25 mouse cellular contexts compared by ENCODE assay signal in genomic region chr11:108593207-108593958, GRCm38 (mm10).
"Had no signal": no experiment of that assay in that cellular context is flagged by ENCODE, and none has a peak within 500 bp of the region (broad histone marks: within the 10 kb centered on the region; RNA-seq: fewer than 3 reads in every experiment).

No protein-coding gene starts in this region.

- H3K4me1 ChIP-seq: heart, embryonic 10.5 days; heart, embryonic 12.5 days; hindbrain, embryonic 12.5 days; intestine, embryonic 15.5 days; limb, embryonic 12.5 days; liver, embryonic 13.5 days had no signal

- H3K36me3 ChIP-seq: heart, embryonic 10.5 days; heart, embryonic 12.5 days; hindbrain, embryonic 10.5 days; hindbrain, embryonic 12.5 days; intestine, embryonic 15.5 days; limb, embryonic 10.5 days; limb, embryonic 12.5 days; liver, embryonic 13.5 days had no signal

- H3K27me3 ChIP-seq: heart, embryonic 12.5 days; hindbrain, embryonic 12.5 days; intestine, embryonic 15.5 days; limb, embryonic 12.5 days; liver, embryonic 13.5 days had no signal

- ATAC-seq: hindbrain, embryonic 16.5 days; inflammation-experienced regulatory T-cells, adult 6 months; intestine, embryonic 15.5 days; intestine, postnatal 0 days had no signal

- H3K4me3 ChIP-seq: gastrocnemius, adult 2 months; heart, embryonic 10.5 days; heart, embryonic 12.5 days; hindbrain, embryonic 10.5 days; hindbrain, embryonic 12.5 days; intestine, embryonic 15.5 days; layer of hippocampus, adult 2 months; left cerebral cortex, adult 2 months; limb, embryonic 10.5 days; limb, embryonic 12.5 days; liver, embryonic 13.5 days had no signal

- H3K9ac ChIP-seq: heart, embryonic 12.5 days; hindbrain, embryonic 12.5 days; hindbrain, embryonic 14.5 days; intestine, embryonic 15.5 days; limb, embryonic 12.5 days; liver, embryonic 13.5 days had no signal

- H3K4me2 ChIP-seq: heart, embryonic 12.5 days; hindbrain, embryonic 12.5 days; hindbrain, embryonic 14.5 days; intestine, embryonic 15.5 days; limb, embryonic 12.5 days; liver, embryonic 11.5 days; liver, embryonic 13.5 days had no signal

- DNase-seq: gastrocnemius, adult 2 months; gastrocnemius, postnatal 10 days; gastrocnemius, postnatal 25 days; heart, postnatal 4 days; kidney, adult 18-20 months; kidney, adult 8-10 months; kidney, postnatal 10 days; kidney, postnatal 25 days; kidney, postnatal 4 days; liver; liver, embryonic 13.5 days had no signal

- H3K27ac ChIP-seq: gastrocnemius, adult 2 months; heart, embryonic 10.5 days; hindbrain, embryonic 10.5 days; hindbrain, embryonic 12.5 days; hindbrain, embryonic 14.5 days; intestine, embryonic 15.5 days; layer of hippocampus, adult 2 months; left cerebral cortex, adult 2 months; limb, embryonic 10.5 days; limb, embryonic 12.5 days; liver, embryonic 13.5 days had no signal

- H3K9me3 ChIP-seq: heart, embryonic 10.5 days; heart, embryonic 12.5 days; hindbrain, embryonic 10.5 days; hindbrain, embryonic 12.5 days; intestine, embryonic 15.5 days; limb, embryonic 10.5 days; limb, embryonic 12.5 days; liver, embryonic 13.5 days had no signal
